Mouse (Mus musculus): ENCODE results near the gene Atp6v0a1.

Gene Atp6v0a1

DNA sequence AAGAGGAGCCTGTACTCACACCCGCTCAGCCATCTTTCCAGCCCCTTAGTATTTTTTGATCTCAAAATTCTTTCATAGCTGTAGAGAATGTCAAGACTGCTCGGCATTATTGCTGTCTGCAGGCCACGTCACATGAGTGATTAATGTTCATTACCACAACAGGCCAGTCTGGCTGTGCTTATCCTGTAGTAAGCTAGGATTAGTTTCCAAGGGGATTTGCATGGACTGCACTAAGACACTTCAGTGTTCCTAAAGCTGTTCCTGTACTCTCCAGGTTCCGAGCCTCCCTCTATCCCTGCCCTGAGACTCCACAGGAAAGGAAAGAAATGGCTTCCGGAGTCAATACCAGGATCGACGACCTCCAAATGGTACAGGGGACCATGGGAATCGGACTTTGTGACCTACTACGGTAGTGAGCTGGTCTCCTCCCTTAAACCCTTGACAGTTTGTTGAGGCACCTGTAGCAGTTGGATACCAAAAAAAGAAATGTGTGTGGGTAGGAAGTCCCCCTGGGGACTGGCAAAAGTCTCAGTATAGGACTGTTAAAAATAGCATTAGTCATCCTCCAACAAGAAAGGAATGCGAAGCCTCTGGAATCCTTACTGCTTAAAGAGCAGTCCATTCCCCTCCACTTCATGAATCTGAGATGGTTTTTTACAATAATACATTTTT lies 21.0 kb downstream of the Atp6v0a1 start:
- DNase-seq, result no peak

- DNase-seq, result no peak
Observed at GRCm38 (mm10) chr11:101030808-101031156, 21.5 kb downstream of the Atp6v0a1 start.

DNA sequence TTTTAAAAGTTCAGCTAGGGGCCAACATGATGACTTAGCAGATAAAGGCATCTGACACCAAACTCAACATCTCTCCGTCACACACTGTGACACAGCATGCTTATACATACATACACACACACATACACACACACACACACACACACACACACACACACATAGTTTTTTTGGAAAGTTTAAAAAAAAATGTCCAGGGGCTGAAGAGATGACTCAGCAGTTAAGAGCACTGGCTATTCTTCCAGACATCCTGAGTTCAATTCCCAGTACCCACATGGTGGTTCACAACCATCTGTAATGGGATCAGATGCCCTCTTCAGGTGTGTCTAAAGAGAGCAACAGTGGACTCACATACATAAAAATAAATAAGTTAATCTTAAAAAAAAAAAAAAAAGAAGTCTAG lies 22.2 kb downstream of the Atp6v0a1 start:
- no peak for DNase-seq

- DNase-seq, result no peak
Observed at GRCm38 (mm10) chr11:101033856-101034500, 24.7 kb downstream of the Atp6v0a1 start.

GRCm38 (mm10) chr11:101034614-101035327 lies 25.5 kb downstream of the Atp6v0a1 start:
- DNase-seq, result no peak

DNA sequence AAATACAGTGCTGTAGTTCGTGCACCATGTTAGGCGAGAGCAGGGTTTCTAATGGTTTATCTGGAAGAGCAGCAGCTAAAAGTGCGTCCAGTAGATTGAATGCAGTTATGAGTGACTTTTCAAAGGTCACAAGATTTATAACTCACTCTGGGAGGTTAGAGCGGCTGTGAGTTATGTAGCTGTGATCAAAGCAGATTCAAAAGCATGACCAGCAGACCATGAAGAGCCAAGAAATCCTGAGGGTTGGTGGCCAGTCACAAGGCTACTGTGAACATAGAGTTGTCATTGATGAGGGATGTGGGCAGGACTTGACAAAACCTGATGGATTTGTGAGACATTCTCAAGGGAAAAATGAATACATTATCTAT lies 26.1 kb downstream of the Atp6v0a1 start:
- no peak for DNase-seq

GRCm38 (mm10) chr11:101037795-101038194 lies 28.5 kb downstream of the Atp6v0a1 start:
- no peak for DNase-seq

GRCm38 (mm10) chr11:101045826-101046225 lies 36.6 kb downstream of the Atp6v0a1 start:
- no peak for DNase-seq

DNA sequence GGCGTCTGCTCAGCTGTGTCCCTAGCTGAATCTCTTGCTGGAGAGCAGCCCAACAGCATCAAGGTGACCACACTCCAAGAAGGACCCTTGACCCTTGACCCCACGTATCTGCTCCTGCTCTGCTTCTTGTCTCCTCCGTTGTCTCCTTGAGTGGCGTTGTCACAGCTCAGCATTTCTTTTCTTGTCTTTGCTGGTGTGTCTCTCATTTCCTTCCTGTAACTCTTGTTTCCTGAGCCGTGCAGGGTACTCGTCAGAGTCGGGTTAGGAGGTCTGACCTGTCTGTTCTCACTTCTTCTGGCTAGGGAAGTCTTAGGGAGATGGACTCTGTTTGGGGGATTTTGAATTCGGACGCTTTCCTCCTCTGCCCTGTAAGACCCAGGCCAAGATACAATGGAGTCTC lies 37.2 kb downstream of the Atp6v0a1 start:
- no peak for DNase-seq

GRCm38 (mm10) chr11:101047502-101047901 lies 38.2 kb downstream of the Atp6v0a1 start:
- DNase-seq, result no peak

- DNase-seq, result no peak
Observed at GRCm38 (mm10) chr11:101050359-101050758, 41.1 kb downstream of the Atp6v0a1 start.

- DNase-seq, result no peak
Observed at GRCm38 (mm10) chr11:101051051-101051493, 41.8 kb downstream of the Atp6v0a1 start.

DNA sequence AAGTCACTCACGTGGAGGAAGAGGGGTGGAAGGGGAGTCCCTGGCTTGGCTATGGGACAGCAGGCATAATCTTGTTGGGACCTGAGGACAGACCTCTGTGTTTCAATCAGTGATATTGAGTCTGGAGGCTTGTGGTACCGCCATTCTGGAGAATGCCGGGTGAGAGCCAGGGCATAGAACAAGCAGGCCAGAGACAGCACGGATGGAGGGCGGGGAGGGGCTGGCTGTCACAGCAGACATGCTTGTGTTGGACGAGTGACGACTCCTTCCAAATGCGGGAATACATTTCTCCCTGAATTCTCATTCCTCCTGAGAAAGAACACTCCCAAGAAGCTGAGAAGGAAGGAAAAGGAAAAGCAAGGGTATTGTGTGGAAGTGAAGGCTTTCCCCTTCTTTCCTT lies 42.4 kb downstream of the Atp6v0a1 start:
- DNase-seq, result no peak

DNA sequence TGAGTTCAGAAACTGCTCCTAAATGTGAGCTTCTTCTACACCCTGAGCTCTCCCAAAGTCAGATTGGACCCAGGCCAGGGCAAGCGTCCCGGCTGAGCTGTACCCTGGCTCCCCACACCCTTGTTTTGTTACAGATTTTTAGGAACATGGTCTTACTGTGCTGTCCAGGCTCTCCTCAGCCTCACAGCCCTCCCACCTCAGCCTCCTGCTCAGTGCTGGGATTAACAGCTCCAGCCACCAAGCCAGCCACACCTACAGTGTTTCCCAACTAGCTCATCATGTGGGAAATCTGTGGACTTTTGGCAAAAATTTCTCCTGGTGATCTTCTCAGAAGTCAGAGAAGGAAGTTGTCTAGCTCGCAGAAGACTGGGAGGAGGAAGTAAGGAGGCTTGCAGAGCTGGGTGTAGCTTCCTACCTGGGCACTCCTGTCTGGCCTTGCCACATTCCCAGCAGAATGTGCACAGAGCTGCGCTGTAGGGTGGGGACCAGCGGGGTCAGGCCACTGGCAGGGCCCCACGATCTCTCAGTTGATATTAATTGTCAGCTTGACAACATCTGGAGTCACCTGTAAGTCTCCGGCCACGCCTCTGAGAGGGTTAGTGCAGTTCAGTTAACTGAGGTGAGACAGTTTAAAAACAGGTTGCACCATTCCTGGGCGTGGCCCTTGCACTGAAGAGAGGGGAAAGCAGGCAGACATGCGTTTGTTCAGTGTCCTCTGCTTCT lies 43.7 kb downstream of the Atp6v0a1 start:
- no peak for DNase-seq

DNA sequence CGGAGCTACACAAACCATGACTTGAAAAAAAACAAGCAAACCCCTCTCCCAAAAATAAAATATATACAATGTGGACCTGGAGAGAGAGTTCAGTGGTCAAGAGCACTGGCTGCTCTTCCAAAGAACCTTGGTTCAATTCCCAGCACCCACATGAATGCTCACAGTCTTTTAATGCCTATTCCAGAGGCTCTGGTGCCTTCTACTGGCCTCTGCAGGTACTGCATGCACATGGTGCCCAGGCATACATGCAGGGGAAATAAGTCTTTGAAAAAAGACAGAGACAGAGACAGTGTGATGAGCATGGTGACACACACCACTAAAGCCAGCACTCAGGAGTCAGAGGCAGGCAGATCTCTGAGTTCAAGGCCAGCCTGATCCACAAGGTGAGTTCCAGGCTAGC lies 44.7 kb downstream of the Atp6v0a1 start:
- no peak for DNase-seq

- no peak for DNase-seq
Observed at GRCm38 (mm10) chr11:101055418-101055817, 46.2 kb downstream of the Atp6v0a1 start.

GRCm38 (mm10) chr11:101056885-101057284 lies 47.6 kb downstream of the Atp6v0a1 start:
- DNase-seq, result no peak

GRCm38 (mm10) chr11:101057860-101058259 lies 48.6 kb downstream of the Atp6v0a1 start:
- peak; percentile 71 for DNase-seq

GRCm38 (mm10) chr11:101058726-101059125 lies 49.5 kb downstream of the Atp6v0a1 start:
- DNase-seq, result no peak

DNA sequence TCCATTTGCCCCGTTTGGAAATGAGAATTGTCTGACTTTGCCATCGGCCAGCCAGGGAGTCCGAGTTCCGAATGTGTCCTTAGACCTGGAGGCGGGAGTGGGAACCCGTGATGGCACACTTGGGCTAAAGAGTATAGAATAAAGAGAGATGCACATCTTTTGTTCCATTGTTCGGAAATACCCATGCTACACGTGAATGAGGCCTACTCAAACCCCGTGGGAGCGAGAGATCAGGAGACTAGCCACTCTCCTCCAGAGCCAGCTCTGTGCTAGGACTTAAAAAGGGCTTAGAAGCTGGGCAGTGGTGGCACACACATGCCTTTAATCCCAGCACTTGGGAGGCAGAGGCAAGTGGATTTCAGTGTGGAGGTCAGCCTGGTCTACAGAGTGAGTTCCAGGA lies 50.2 kb downstream of the Atp6v0a1 start:
- DNase-seq, result no peak

GRCm38 (mm10) chr11:101060126-101060525 lies 50.9 kb downstream of the Atp6v0a1 start:
- DNase-seq, result peak; percentile 70

- DNase-seq, result no peak
Observed at GRCm38 (mm10) chr11:101061049-101061448, 51.8 kb downstream of the Atp6v0a1 start.

DNA sequence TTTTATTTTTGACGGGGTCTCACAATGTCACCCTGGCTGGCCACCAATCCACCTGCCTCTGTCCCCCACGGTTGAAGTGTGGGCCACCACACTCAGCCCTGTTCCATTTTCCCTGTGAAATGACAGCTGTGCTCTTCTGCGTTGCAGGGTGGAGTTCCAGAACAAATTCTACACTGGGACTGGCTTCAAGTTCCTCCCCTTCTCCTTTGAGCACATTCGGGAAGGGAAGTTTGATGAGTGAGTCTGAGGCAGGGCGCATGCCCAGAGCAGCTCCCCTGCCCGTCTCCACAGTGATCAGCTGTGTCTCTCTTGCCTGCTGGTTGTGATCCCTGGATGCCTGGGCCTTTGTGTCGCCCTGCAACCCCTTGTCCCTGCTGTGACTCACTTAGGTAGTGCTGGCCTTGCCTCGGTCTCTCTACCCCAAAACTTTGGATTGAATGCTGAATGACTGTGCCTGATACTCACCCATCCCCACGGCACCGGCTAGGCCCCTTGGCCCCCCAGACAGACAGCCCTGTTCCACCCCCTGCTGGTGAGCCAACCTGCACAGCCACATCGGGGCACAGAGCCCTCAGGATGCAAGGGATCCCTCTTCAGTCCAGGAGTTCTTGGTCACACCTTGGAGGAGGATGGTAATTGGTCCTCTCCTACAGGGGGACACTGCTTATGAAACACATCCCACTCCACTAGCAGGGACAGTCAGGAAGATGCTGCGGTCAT lies 53.1 kb downstream of the Atp6v0a1 start:
- no peak for DNase-seq

Measured in right cerebral cortex, postnatal 25 days (tissue).